Mouse (Mus musculus): ENCODE measurements around the gene Dck. TPM values are rescaled to one million over a fixed set of nuclear protein-coding genes. Genes with fewer than 3 reads are reported as not detected.
"Not testable (repeated sequence)": the region's sequence is repeated elsewhere in the genome, so short reads cannot be mapped to it uniquely, and the experiment has no call there.

The Dck gene
- 41.3 and 51.2 TPM in 2 replicates for polyA plus RNA-seq (2012; rRNA removed)

DNA sequence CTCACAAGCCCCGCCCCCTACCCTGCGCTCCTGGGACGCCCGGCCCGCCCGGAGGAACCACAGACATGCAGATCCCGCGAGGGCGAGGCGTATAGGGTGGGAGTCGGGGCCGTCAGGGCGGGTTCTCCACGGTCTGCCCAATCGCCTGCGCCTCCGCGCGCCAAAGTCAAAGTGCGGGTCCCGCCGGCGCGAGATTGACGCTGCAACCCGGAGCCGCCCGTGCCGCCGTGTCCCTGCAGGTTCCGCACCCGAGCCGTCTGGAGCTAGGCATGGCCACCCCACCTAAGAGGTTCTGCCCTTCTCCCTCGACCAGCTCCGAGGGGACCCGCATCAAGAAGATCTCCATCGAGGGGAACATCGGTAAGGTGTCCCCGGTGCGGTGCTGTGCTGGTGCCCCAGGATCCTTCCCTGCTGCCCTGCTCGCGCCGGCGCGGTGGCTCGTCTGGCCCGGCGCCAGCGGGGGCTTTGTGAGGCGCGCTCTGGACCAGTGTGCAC lies at the start of gene Dck:
Dck (plus strand) TSS at position 10 of the 495 bp plus-strand sequence.
- TF ChIP-seq POLR2A (IDR thresholded peaks at IDR 0.05; ENCODE audit: borderline replicate concordance, extremely low read depth, insufficient read depth, insufficient read length, poor library complexity, severe bottlenecking) (peak; percentile 72), CTCF (IDR thresholded peaks at IDR 0.05; ENCODE audit: borderline replicate concordance, extremely low read depth, insufficient read depth, insufficient read length) (no peak)
- peak; percentile 99 for DNase-seq (ENCODE audit: low read depth)

DNA sequence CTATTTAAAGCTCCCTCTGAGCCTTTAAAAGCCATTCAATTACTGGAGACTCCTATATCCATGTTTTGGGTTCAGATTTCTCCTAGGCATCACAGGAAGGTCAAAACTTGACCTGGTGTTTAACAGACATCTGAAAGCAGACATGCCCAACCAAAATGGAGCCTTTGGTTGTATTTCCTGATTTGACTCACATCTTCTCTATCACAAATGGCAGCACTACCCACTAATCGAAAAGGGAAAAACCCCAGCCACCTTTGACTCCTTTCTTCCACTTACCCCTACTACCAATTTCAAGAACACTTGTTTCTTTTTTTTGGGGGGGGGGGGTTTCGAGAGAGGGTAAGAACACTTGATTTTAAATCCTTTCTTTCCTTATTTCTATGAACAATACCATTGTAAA lies 47.8 kb upstream of the Dck start:
- no peak for DNase-seq (ENCODE audit: low read depth)
- TF ChIP-seq POLR2A (IDR thresholded peaks at IDR 0.05; ENCODE audit: borderline replicate concordance, extremely low read depth, insufficient read depth, insufficient read length, poor library complexity, severe bottlenecking) (no peak), CTCF (IDR thresholded peaks at IDR 0.05; ENCODE audit: borderline replicate concordance, extremely low read depth, insufficient read depth, insufficient read length) (no peak)

DNA sequence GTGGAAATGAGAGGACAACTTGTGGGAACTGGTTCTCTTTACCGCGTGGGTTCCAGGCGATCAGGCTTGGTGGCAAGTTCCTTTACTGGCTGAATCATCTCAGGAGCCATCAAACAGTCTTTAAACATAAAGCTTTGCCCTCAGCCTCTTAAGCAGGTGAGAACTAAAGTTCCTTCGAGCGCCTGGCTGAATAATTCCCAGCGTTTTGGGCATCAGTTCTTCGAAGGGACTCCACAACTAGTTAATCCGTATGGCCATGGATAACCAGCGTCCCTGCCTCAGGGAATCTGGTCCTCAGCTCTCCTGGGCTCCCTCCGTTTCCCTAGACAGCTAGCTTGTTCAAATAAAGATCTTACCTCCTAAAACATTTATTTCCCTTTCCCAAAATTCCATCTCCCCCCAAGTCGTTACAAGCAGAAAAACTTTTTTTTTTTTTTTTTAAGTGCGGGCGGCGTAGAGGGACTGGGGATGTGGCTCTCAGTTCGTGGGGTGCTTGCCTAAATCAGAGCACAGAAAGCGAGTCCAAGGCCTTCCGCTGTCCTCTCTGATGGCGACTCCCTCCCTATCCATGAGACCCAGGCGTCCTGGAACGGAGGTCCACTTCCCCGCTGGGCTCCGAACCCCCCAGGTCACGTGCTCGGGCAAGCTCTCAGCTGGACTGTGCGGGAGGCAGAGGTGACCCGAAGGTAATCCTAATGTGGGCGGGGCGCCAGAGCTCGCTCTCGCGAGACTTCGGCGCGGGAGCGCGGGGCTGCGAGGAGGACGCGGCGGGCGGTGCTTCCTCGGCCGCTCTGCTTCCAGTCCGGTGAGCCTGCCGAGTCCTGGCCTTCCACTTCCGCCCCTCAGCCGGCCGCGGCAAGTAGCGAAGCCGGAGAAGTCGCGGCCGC lies 44.4 kb upstream of the Dck start, which contains the start of gene Mob1b:
Mob1b (plus strand) TSS at position 740 of the 887 bp plus-strand sequence.
- TF ChIP-seq CTCF (IDR thresholded peaks at IDR 0.05; ENCODE audit: borderline replicate concordance, extremely low read depth, insufficient read depth, insufficient read length) (no peak), POLR2A (IDR thresholded peaks at IDR 0.05; ENCODE audit: borderline replicate concordance, extremely low read depth, insufficient read depth, insufficient read length, poor library complexity, severe bottlenecking) (peak; percentile 92)
- peak; percentile 97 for DNase-seq (ENCODE audit: low read depth)

DNA sequence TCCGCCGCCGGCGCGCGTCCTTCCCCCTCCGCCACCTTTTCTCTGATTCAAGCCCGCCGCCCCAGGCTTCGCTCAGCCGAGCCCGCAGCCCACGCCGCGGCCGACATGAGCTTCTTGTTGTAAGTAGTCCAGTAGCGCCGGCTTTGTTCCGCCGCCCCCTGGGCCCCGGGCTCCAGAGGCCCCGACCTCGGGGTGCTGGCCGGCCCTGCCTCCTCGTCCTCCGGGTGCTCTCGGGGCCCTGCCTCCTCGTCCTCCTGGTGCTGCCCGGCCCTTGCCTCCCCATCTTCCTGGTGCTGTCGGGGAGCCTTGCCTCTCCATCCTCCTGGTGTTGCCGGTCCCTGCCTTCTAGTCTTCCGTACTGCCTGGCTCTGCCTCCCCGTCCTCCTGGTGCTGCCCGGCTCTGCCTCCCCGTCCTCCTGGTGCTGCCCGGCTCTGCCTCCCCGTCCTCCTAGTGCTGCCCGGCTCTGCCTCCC lies 43.8 kb upstream of the Dck start:
- TF ChIP-seq POLR2A (IDR thresholded peaks at IDR 0.05; ENCODE audit: borderline replicate concordance, extremely low read depth, insufficient read depth, insufficient read length, poor library complexity, severe bottlenecking) (no peak), CTCF (IDR thresholded peaks at IDR 0.05; ENCODE audit: borderline replicate concordance, extremely low read depth, insufficient read depth, insufficient read length) (no peak)
- DNase-seq (ENCODE audit: low read depth) = no peak

DNA sequence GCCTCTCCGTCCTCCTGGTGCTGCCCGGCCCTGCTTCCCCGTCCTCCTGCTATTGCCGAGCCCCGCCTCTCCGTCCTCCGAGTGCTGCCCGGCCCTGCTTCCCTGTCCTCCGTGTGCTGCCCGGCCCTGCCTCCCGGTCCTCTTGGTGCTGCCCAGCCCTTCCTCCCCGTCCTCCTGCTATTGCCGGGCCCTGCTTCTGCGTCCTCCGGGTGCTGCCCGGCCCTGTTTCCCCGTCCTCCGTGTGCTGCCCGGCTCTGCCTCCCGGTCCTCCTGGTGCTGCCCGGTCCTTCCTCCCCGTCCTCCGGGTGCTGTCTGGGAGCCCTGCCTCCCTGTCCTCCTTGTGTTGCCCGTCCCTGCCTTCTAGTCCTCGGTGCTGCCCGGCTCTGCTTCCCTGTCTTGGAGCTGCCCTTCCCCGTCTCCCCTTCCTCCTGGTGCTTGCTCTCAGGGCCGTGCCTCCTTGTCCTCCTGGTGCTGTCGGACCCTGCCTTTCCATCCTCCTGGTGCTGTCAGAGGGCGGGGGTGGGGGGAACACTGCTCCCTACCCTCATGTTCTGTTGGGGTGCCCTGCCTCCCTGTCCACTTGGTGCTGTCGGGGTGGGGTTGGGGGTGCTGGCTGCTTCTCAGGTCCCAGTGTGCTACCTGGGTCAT lies 43.1 kb upstream of the Dck start:
- peak; percentile 58 for DNase-seq (ENCODE audit: low read depth)
- TF ChIP-seq POLR2A (IDR thresholded peaks at IDR 0.05; ENCODE audit: borderline replicate concordance, extremely low read depth, insufficient read depth, insufficient read length, poor library complexity, severe bottlenecking) (no peak), CTCF (IDR thresholded peaks at IDR 0.05; ENCODE audit: borderline replicate concordance, extremely low read depth, insufficient read depth, insufficient read length) (no peak)

DNA sequence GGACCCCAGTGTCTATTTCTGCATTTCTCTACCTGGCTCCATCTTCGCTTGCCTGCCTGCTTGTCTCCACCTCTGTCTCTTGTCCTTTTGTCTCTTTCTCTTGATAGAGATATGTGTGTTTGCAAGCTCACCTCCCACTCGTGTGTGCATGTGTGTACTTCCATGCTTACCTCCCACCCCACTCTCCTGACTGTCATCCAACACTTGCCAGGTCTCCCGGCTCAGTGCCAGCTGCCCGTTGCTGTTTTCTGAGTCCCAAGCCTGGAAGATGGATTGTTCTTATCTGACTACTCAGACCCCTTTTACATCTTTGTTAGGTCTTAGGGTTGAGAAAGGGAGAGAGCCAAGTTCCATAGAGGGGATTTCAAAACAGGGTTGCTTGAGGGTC lies 42.6 kb upstream of the Dck start:
- peak; percentile 44 for DNase-seq (ENCODE audit: low read depth)
- no peak for TF ChIP-seq CTCF (IDR thresholded peaks at IDR 0.05; ENCODE audit: borderline replicate concordance, extremely low read depth, insufficient read depth, insufficient read length)
- no peak for TF ChIP-seq POLR2A (IDR thresholded peaks at IDR 0.05; ENCODE audit: borderline replicate concordance, extremely low read depth, insufficient read depth, insufficient read length, poor library complexity, severe bottlenecking)

DNA sequence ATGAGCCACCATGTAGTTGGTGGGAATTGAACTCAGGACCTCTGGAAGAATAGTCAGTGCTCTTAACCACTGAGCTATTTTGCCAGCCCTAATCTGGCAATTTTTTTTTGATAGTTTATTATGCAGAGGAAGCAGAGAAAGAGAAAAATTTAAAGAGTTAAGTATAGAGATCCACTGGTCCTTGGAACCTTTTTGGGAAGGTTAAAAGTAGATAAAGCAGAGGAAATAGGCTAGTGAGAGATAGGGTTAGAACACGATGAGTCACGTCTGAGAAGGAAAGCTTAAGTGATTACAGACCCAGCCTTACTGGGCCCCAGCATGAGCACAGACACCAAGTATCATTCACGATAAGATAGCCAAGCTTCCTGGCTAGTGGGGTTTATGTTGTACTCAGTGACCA lies 40.8 kb upstream of the Dck start:
- no peak for DNase-seq (ENCODE audit: low read depth)

DNA sequence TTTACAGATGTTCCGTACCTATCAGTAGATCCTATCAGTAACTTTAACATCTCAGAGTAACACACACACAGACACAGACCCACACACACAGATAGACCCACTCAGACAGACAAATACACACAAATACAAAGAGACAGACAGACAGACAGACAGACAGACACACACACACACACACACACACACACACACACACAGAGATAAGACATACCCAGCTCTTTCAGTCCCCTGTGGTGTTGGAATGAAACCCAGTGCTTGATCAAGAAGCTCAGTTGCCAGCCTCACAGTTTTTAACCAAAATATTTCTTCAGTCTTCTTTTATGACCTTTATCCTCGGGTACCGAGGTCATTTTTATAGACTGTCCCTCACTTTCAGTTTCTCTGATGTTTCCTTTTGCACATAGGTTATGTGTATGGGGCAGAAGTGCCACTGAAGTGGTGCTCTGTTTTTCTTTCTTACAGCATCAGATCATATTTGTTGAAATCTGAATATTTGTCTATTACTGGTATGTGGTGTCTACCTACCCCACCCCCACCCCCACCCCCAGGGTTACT lies 37.1 kb upstream of the Dck start:
- TF ChIP-seq CTCF (IDR thresholded peaks at IDR 0.05; ENCODE audit: borderline replicate concordance, extremely low read depth, insufficient read depth, insufficient read length) (no peak), POLR2A (IDR thresholded peaks at IDR 0.05; ENCODE audit: borderline replicate concordance, extremely low read depth, insufficient read depth, insufficient read length, poor library complexity, severe bottlenecking) (no peak)
- no peak for DNase-seq (ENCODE audit: low read depth)

More for the DNA sequence above, 40.8 kb upstream of the Dck start:
- TF ChIP-seq POLR2A (IDR thresholded peaks at IDR 0.05; ENCODE audit: borderline replicate concordance, extremely low read depth, insufficient read depth, insufficient read length, poor library complexity, severe bottlenecking) = no peak
- TF ChIP-seq CTCF (IDR thresholded peaks at IDR 0.05; ENCODE audit: borderline replicate concordance, extremely low read depth, insufficient read depth, insufficient read length) = no peak

DNA sequence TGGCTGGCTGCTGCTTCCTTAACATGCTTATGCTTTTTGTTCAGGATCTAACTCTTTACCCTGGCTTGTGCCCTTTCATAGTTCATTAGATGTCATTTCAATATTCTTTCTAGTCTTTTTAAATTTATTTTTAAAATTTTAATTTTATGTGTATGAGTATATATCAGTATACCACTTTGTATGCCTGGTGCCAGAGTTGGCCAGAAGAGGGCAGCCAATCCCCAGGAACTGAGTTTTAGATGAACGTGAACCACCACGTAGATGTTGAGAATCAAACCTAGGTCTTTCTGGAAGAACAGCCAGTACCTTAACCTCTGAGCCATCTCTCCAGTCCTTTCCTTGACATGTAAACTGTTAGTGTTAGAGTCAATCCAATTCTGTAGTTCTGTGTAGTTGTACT lies 30.0 kb upstream of the Dck start:
- TF ChIP-seq CTCF (IDR thresholded peaks at IDR 0.05; ENCODE audit: borderline replicate concordance, extremely low read depth, insufficient read depth, insufficient read length) (peak; percentile 19; the same call in 1 of the 2 replicates), POLR2A (IDR thresholded peaks at IDR 0.05; ENCODE audit: borderline replicate concordance, extremely low read depth, insufficient read depth, insufficient read length, poor library complexity, severe bottlenecking) (no peak)
- DNase-seq (ENCODE audit: low read depth) = no peak

DNA sequence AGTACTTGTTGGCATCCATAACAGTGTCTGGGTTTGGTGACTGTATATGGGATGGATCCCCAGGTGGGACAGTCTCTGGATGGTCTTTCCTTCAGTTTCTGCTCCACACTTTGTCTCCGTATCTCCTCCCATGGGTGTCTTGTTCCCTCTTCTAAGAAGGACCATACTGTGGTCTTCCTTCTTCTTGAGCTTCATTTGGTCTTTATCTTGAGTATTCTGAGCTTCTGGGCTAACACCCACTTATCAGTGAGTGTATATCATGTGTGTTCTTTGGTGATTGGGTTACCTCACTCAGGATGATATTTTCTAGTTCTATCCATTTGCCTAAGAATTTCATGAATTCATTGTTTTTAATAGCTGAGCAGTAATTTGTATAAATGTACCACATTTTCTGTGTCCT lies 23.7 kb upstream of the Dck start:
- DNase-seq (ENCODE audit: low read depth) = not testable (repeated sequence)

DNA sequence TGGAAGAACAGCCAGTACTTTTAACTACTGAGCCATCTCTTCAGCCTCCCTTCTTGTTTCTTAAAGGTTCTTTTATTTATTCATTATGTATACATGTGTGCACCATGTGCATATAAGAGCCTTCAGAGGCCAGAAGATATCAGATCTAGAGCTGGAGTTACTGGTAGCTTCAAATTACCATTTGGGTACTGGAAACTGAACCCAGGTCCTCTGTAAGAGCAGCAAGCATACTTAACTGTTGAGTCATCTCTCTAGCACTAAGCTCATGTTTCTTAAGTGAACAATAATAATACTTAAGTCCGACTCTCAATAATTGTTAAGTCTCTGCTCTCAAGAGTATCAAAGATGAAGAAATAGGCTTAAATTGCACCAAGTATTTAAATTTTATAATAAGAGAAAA lies 17.0 kb upstream of the Dck start:
- no peak for TF ChIP-seq POLR2A (IDR thresholded peaks at IDR 0.05; ENCODE audit: borderline replicate concordance, extremely low read depth, insufficient read depth, insufficient read length, poor library complexity, severe bottlenecking)
- no peak for TF ChIP-seq CTCF (IDR thresholded peaks at IDR 0.05; ENCODE audit: borderline replicate concordance, extremely low read depth, insufficient read depth, insufficient read length)
- no peak for DNase-seq (ENCODE audit: low read depth)

All from brain, embryonic 14.5 days (tissue).